Mouse (Mus musculus) liver (tissue): Measurements from ENCODE around the gene Gm8257.
"Not testable (repeated sequence)": the region's sequence is repeated elsewhere in the genome, so short reads cannot be mapped to it uniquely, and the experiment has no call there.

ENCODE experiments used
- DNase-seq: peaks from one replicate; pipeline ENCODE4 v3.0.0-alpha.2; 2020; ENCODE audit warnings: mixed read lengths

Gm8257 gene

DNA sequence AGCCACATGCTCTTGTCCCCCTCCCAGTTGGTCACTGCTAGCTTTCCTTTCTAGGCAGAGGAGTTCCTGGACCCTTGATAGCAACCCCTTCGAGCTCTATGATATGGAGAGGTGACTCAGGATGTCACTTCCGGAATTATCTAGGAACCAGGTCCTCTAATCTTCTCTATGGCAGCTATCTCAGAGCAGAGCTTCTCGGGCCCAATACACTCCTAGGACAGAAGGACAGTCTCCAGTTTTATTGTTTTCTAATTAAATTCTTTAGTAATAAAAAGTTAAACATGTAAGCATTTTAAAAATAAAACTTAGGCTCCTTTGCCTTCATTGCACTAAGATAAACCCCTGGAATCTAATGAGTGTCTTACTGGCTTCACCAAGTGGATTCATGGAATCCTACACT is at the start of gene Gm8257:
Gm8257 (minus strand) TSS at position 101 of the 400 bp plus-strand sequence.
- DNase-seq = not testable (repeated sequence)

DNA sequence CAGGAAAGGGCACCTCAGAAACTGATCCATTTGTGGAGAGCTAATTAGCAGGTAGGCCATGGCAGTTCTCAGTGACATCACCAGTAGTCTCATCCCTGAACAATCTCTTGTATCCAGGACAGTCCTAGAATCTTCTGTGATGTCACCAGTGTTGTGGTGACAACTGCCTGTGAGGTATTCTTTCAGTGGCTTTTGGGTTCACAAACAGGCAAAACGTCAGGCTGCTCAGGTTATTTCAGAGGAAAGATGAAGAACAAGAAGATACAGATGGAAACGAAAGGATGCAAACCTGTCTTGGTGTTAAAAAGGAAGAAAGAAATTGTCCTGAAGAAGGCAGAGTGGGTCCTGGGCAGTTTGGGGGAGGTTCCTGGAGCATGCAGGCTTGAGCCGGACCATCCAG is 44.0 kb upstream of the Gm8257 start, which contains the start of gene Gm8267:
Gm8267 (minus strand) TSS at position 101 of the 400 bp plus-strand sequence.
- DNase-seq = no peak

DNA sequence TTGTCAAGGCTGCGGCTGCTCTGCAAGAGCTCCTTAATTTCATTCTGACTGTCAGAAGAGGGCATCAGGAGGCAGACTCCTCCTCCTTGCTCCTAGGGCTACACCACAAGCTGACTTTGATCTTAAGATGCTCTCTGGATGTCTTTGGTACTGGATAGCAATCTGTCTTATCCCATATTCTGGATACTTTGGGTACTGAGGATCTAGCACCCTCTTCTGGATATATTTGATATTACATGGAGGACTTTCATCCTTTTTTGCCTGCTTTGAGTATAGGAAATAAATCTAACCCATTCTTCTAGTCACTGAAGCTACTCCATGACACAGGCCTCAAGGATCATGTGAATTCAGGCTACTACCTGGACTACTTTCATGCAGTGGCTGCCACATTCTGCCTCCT is 36.5 kb upstream of the Gm8257 start:
- DNase-seq = not testable (repeated sequence)

DNA sequence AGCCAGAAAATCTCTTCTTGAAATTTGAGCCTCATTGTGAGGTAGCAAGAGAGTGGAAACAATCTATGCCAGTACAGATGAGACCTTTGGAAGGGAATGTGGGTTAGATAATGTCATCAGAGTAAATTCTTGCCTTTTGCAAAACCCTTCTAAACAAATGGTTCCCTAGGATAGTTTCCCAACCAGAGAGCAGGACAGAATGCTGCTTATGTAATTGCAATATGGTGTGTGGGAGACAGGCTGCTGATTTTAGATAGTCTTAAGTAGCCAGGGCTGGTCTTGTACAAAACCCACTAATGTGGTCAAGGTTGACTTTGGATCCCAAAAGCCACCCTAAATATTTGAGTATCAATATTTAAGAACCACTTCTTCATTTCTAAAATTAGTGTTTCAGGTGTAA is 24.5 kb upstream of the Gm8257 start:
- DNase-seq = not testable (repeated sequence)

DNA sequence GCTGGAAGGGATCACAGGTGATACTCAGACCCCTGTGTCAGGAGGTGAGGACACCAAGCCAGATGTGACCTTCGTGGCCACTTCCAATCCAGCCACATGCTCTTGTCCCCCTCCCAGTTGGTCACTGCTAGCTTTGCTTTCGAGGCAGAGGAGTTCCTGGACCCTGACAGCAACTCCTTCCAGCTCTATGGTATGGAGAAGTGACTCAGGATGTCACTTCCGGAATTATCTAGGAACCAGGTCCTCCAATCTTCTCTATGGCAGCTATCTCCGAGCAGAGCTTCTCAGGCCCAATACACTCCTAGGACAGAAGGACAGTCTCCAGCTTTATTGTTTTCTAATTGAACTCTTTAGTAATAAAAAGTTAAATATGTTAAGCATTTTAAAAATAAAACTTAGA is 78.5 kb downstream of the Gm8257 start, which contains the start of gene Gm5624:
Gm5624 (minus strand) TSS at position 202 of the 400 bp plus-strand sequence.
- not testable (repeated sequence) for DNase-seq
